Mouse (Mus musculus) C2C12 (cell line): Measurements from ENCODE around the gene Tap1. TPM values are rescaled to one million over a fixed set of nuclear protein-coding genes. Genes with fewer than 3 reads are reported as not detected.

Source experiments
- H3K27me3 ChIP-seq: one replicate; pipeline ENCODE4 v1.6.1; 2011; ENCODE audit not compliant: control insufficient read depth, insufficient read depth, insufficient read length
- H3K36me3 ChIP-seq: one replicate; pipeline ENCODE4 v1.6.1; 2011; ENCODE audit not compliant: control insufficient read depth, insufficient read depth
- H3K4me3 ChIP-seq: one replicate; pipeline ENCODE4 v1.5.1; 2011; ENCODE audit warnings: mild to moderate bottlenecking, control low read depth; ENCODE audit not compliant: poor library complexity, insufficient read depth, severe bottlenecking
- H3K79me2 ChIP-seq: one replicate; pipeline ENCODE4 v1.6.1; 2011; ENCODE audit not compliant: control insufficient read depth, insufficient read depth
- H3K79me3 ChIP-seq: one replicate; pipeline ENCODE4 v1.6.1; 2011; ENCODE audit warnings: low read depth, control low read depth
- H3ac ChIP-seq: one replicate; pipeline ENCODE3; 2011; ENCODE audit warnings: low read depth; ENCODE audit not compliant: control insufficient read depth, insufficient read length
- CEBPB ChIP-seq: IDR thresholded peaks from one replicate; pipeline ENCODE4 v1.6.1; 2011; ENCODE audit warnings: low read depth, mild to moderate bottlenecking, control low read depth, moderate library complexity
- CTCF ChIP-seq: IDR thresholded peaks from one replicate; pipeline ENCODE4 v1.5.1; 2011; ENCODE audit not compliant: control insufficient read depth, insufficient read depth, insufficient read length
- FOSL1 ChIP-seq: IDR thresholded peaks from one replicate; pipeline ENCODE4 v1.8.0; 2011; ENCODE audit warnings: mild to moderate bottlenecking, low read length; ENCODE audit not compliant: poor library complexity, insufficient read depth, severe bottlenecking
- MAX ChIP-seq: IDR thresholded peaks from one replicate; pipeline ENCODE4 v1.6.1; 2011; ENCODE audit warnings: mild to moderate bottlenecking, control low read depth
- MYOD1 ChIP-seq: IDR thresholded peaks from one replicate; pipeline ENCODE4 v1.6.1; 2011; ENCODE audit warnings: low read depth; ENCODE audit not compliant: control insufficient read depth, insufficient read length
- MYOG ChIP-seq: IDR thresholded peaks from one replicate; pipeline ENCODE4 v1.6.1; 2011; ENCODE audit not compliant: control insufficient read depth, insufficient read length; ENCODE audit errors: extremely low read depth
- USF1 ChIP-seq: IDR thresholded peaks from one replicate; pipeline ENCODE4 v1.6.1; 2011; ENCODE audit warnings: low read depth, mild to moderate bottlenecking, control low read depth, moderate library complexity
- polyA plus RNA-seq: library from polyadenylated mRNA; unstranded; fragments of >200 nt; fragmentation: generic; extraction: Trizol; gene quantifications from one replicate; pipeline ENCODE4 v1.2.1, GENCODE M21; 2012; ENCODE audit warnings: missing spikeins

Tap1 gene
- polyA plus RNA-seq, 1 experiment = 0.30 TPM

DNA sequence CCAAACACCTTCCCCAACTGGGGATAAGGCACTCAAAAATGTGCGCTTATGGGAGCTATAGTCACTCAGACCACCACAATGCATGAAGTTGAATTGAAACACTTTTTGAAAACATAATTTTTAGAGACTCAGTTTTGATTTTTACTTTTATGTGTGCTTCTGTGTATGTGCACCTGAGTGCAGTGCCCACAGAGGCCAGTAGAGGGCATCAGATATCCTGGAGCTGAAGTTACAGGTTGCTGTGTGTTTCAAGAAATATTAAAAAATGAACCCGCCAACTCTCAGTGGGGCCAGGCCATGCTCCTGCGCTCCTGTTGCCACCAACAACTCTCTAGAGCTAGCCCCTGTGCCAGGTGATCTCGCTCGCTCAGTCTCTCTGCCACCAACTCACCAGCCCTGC, 14.8 kb upstream of the Tap1 start:
- H3K79me2 ChIP-seq = no peaks in the 10 kb centered on the region
- no peak overlapping the region for H3ac ChIP-seq
- no peak for TF ChIP-seq MAX
- no peak for TF ChIP-seq MYOG
- H3K27me3 ChIP-seq = no peaks in the 10 kb centered on the region
- H3K4me3 ChIP-seq = no peak overlapping the region
- no peaks in the 10 kb centered on the region for H3K79me3 ChIP-seq
- no peaks in the 10 kb centered on the region for H3K36me3 ChIP-seq

DNA sequence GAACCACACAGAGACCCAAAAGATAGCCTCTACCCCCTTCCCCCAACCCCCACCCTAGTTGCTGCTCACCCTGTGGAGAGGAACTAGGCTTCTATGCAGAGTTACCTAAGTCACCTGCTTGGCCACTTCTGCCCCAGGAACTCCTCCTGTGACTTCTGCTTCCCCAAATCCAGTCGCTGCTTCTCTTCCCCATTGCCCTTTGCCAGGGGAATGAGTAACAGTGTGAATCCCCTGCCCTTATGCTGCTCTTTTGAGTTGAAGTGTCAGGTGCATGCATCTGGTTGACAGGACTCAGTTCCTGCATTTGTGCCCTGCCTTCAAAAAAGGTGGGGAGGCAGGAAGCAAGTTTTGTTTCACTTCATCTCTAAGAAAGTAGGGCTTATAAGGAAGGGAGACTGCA, 13.3 kb upstream of the Tap1 start:
- Histone ChIP-seq H3K79me3 (no peaks in the 10 kb centered on the region), H3K27me3 (no peaks in the 10 kb centered on the region), H3K79me2 (no peaks in the 10 kb centered on the region), H3K36me3 (no peaks in the 10 kb centered on the region), H3ac (no peak overlapping the region), H3K4me3 (no peak overlapping the region)
- TF ChIP-seq MYOD1 = no peak
- TF ChIP-seq CEBPB = no peak
- TF ChIP-seq MYOG = no peak
- TF ChIP-seq FOSL1 = no peak
- TF ChIP-seq USF1 = no peak
- no peak for TF ChIP-seq MAX
- TF ChIP-seq CTCF = no peak

DNA sequence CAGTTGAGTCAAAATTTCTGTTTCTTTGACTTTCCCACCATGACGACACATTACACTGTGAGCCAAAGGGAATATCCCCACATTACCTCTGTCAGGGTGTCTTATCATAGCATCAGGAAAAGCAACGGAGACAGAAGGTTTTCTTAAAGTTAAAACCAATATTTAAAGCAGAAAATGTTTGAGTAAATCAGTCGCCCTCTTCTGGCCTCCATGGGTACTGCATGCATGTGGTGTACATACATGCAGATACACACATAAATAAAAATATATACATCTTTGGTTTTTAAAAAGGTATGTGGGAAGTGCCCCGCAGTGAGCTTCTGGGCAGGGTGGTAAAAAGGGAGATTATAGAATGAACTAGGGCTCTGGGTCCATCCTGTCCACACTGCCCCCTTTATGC, 10.2 kb upstream of the Tap1 start:
- Histone ChIP-seq H3ac (no peak overlapping the region), H3K79me3 (no peaks in the 10 kb centered on the region), H3K36me3 (no peaks in the 10 kb centered on the region), H3K27me3 (peaks cover 11% of the 10 kb centered on the region), H3K79me2 (no peaks in the 10 kb centered on the region), H3K4me3 (no peak overlapping the region)
- TF ChIP-seq USF1 = no peak

DNA sequence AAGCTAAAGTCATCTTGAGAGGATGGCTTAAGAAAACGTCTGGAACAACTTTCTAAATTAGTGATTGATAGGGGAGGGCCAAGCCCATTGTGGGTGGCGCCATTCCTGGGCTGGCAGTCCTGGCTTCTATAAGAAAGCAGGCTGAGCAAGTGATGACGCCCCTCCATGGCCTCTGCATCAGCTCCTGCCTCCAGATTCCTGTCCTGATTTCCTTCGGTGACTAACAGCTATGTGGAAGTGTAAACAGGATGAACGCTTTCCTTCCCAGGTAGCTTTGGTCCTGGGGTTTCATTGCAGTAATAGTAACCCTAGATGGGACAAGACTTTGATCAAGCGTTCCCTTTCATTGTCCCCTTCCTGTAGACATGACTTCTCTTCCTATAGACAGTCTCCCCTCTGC, 8.3 kb upstream of the Tap1 start:
- Histone ChIP-seq H3K79me2 (no peaks in the 10 kb centered on the region), H3ac (no peak overlapping the region), H3K27me3 (peaks cover 24% of the 10 kb centered on the region), H3K79me3 (no peaks in the 10 kb centered on the region), H3K4me3 (no peak overlapping the region), H3K36me3 (no peaks in the 10 kb centered on the region)
- no peak for TF ChIP-seq MYOG
- TF ChIP-seq CTCF = no peak
- TF ChIP-seq CEBPB = no peak
- no peak for TF ChIP-seq MAX
- no peak for TF ChIP-seq MYOD1
- no peak for TF ChIP-seq USF1
- no peak for TF ChIP-seq FOSL1

DNA sequence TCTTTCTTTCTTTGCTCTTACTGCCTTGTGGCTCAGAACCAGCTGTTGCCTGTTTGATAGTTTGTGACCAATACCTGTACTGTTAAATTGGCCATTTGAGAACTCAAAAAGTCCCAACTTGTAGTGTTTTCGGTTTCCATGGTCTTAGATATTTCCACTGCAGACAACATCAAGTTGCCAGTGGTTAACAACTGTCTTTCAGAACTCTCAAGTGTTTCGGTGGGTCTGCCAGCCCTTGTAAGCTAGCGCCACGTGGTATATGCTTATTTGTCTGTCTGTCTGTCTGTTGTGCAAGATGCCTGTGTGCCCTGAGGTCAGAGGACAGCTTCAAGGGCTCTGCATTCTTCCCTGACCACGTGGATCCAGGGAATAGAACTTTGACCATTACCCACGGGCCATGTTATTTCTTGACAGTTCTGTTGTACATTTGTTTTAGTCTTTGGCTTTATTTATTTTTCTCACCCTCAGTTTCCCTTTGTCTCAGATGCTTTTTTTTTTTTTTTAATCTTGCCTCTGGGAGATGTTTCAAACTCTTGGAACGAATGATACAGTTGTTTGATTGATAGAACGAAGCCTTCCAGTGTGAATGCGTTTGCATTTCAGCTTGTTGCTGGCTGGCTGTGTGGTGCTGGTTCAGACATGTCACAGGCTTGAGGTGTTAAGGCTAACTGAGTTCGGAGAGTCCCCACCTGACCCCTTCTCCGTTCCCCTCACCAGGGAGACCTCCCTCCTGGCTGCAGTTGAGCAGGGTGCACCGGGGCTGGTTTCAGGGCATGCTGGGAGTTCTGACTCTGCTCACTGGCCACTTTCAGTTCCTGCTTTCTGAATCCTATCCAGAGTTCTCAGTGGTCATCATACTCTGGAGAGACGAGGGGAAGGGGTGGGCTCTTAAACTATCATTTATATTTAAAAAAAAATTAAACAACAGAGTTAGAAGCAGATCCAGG, 7.2 kb upstream of the Tap1 start:
- Histone ChIP-seq H3ac (no peak overlapping the region), H3K79me3 (no peaks in the 10 kb centered on the region), H3K79me2 (no peaks in the 10 kb centered on the region), H3K4me3 (no peak overlapping the region), H3K36me3 (no peaks in the 10 kb centered on the region), H3K27me3 (peaks cover 30% of the 10 kb centered on the region)
- TF ChIP-seq MYOG (no peak), MAX (no peak), FOSL1 (no peak), CTCF (no peak), USF1 (no peak), CEBPB (no peak), MYOD1 (no peak)

DNA sequence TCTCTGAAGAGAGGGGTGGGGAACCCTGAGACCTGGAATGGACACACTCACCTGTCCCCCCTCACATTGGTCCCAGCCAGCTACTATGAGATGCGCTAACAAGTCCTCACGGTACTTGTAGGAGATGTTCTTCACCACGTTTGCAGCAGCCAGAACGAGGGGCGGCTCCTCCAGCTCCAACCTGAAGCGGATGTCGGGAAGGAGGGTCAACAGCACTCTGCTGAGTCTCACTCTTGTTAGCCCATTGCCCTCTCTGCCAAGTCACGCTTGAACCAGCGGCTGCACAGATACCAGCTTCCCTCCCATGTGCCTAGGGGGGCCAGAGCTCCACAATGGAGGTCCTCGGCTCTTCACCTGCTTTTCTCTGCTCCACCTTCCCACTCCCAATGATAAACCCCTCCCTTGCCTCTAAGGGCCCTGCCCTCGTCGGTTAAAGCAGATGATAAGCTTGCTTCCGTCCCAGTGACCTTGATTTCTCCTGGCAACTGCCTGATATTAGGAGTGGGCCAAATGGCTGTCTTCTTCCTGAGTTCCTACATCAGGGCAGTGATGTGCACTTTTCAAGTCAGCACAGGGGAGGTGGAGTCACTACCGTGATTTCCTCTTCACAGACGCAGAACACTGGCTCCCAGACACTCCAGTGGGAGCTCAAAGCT, 3.7 kb upstream of the Tap1 start:
- peaks cover 48% of the 10 kb centered on the region for H3K27me3 ChIP-seq
- no peak for TF ChIP-seq MYOG

More for the DNA sequence above, 3.7 kb upstream of the Tap1 start:
- no peaks in the 10 kb centered on the region for H3K36me3 ChIP-seq
- no peak overlapping the region for H3ac ChIP-seq
- no peaks in the 10 kb centered on the region for H3K79me2 ChIP-seq
- no peaks in the 10 kb centered on the region for H3K79me3 ChIP-seq
- no peak overlapping the region for H3K4me3 ChIP-seq
